Mouse (Mus musculus) kidney, postnatal 10 days (tissue): ENCODE measurements around the gene Taar4.

ENCODE experiments used
- DNase-seq: peaks from one replicate; pipeline ENCODE4 v3.0.0; 2021; ENCODE audit warnings: mixed read lengths

Gene Taar4

DNA sequence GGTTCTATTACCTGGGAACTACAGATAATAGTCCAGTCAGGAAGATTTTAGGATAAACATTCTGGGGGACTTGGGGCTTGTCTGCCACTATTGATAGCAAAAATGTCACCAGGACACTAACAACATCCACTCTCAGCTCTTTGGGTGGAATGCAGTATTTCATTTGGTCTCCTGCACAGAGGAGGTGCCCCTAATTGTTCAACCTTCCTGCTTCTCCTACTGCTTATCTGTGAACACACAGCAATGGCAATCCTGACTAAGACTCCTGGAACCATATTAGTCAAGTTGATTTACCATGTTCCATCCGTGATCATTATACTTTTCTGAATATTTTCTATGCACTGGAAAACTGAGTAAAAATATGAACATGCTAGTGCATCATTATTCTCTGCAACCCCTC, 47.8 kb downstream of the Taar4 start:
- DNase-seq: no peak
